ENCODE assay signal across 8 mouse cellular contexts in the genomic region with DNA sequence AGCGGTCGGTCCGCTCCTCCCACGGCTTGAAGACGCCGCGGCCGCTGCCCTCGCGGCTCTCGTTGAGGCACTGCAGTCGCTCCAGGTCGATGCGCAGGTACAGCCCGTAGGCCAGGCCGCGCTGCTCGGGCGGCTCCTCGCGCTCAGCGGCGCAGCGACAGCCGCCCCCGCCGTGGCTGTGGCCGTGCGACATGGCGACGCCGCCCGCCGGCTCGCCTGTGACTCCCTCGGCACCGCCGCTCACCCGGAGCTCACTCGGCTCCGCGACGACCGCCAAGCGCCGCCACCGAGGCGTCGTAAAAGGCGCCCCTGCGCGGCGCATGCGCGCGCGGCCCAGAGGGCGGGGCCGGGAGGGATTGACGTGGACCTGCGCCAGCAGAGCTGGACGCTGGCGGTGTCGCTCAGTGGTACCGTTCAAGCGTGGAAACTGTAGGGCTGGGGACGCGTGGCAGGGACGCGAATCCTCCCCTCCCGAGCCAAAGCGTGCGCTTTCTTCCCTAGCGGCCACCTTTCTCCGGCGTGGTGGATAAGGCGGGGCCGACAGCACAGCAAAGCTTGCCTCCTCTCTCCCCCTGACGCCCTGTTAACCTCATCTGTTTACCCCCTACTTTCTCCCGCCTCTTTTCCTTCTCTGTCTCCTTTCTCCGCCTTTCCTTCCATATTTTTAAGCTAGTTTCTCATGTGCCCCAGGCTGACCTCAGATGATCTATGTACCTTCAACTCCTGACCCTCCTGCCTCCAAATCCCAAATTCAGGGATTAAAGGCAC. TPM values are rescaled to one million over a fixed set of nuclear protein-coding genes. Genes with fewer than 3 reads are reported as not detected.
A peak's percentile ranks its signal among the peaks of the same experiment; 100 is the strongest.
DNase-seq lines count a peak whose midpoint lies in the region; ATAC-seq and TF ChIP-seq lines count a peak whose summit lies in the region.

Pithd1 (minus strand) TSS at position 322 of the 768 bp plus-strand sequence.

- peak within 1 kb of the TSS; percentile 94 for H3K4me2 ChIP-seq in forebrain, embryonic 13.5 days
- H3K4me2 ChIP-seq in liver, postnatal 0 days (ENCODE audit: low read depth, low read length): peak within 1 kb of the TSS; percentile 91
- peak within 1 kb of the TSS; percentile 91 for H3K4me2 ChIP-seq in neural tube, embryonic 14.5 days (ENCODE audit: low read depth, low read length)

- H3K9ac ChIP-seq in forebrain, embryonic 13.5 days: peak within 1 kb of the TSS; percentile 96
- peak within 1 kb of the TSS; percentile 100 for H3K9ac ChIP-seq in liver, postnatal 0 days (replicated peaks)
- H3K9ac ChIP-seq in neural tube, embryonic 14.5 days (replicated peaks; ENCODE audit: low read depth, low read length): peak within 1 kb of the TSS; percentile 86

- peaks cover 33% of the 10 kb centered on the region for H3K4me1 ChIP-seq in E14TG2a.4 (replicated peaks; ENCODE audit: low read depth, low read length)
- H3K4me1 ChIP-seq in forebrain, embryonic 13.5 days: peaks cover 20% of the 10 kb centered on the region
- H3K4me1 ChIP-seq in liver, postnatal 0 days (ENCODE audit: insufficient read depth): peaks cover 21% of the 10 kb centered on the region
- H3K4me1 ChIP-seq in neural tube, embryonic 14.5 days (ENCODE audit: control insufficient read depth, insufficient read depth, low read length): peaks cover 14% of the 10 kb centered on the region

- peak; percentile 89 for DNase-seq in c-Kit-positive CD71-positive TER-119-positive erythroid progenitor cells, embryonic 14.5 days (ENCODE audit: low spot score)
- peak; percentile 94 to 95 for DNase-seq in heart, postnatal 10 days
- DNase-seq in large intestine, adult 2 months (ENCODE audit: low read depth, low spot score): no peak
- DNase-seq in liver, postnatal 0 days: peak; percentile 94
- DNase-seq in testis, postnatal 10 days (ENCODE audit: low spot score): peak; percentile 94

- peak within 1 kb of the TSS; percentile 67 for H3K27ac ChIP-seq in forebrain, embryonic 13.5 days
- H3K27ac ChIP-seq in liver, postnatal 0 days (ENCODE audit: low read depth): peak within 1 kb of the TSS; percentile 96
- H3K27ac ChIP-seq in neural tube, embryonic 14.5 days (ENCODE audit: low read depth, low read length): peak within 1 kb of the TSS; percentile 87

- no peaks in the 10 kb centered on the region for H3K27me3 ChIP-seq in E14TG2a.4 (ENCODE audit: insufficient read depth, low read length)
- H3K27me3 ChIP-seq in forebrain, embryonic 13.5 days: no peaks in the 10 kb centered on the region
- no peaks in the 10 kb centered on the region for H3K27me3 ChIP-seq in liver, postnatal 0 days (ENCODE audit: insufficient read depth, low read length)
- H3K27me3 ChIP-seq in neural tube, embryonic 14.5 days (ENCODE audit: control insufficient read depth, insufficient read depth, low read length): no peaks in the 10 kb centered on the region

- no peak for TF ChIP-seq CTCF in E14TG2a.4 (conservative IDR thresholded peaks at IDR 0.05; ENCODE audit: low read length)
- peak; percentile 50 for TF ChIP-seq CTCF in liver, postnatal 0 days (IDR thresholded peaks at IDR 0.05; ENCODE audit: low read depth)

- H3K36me3 ChIP-seq in E14TG2a.4 (ENCODE audit: insufficient read depth, low read length): peaks cover 32% of the 10 kb centered on the region
- H3K36me3 ChIP-seq in forebrain, embryonic 13.5 days (ENCODE audit: poor library complexity, severe bottlenecking): peaks cover 31% of the 10 kb centered on the region
- peaks cover 22% of the 10 kb centered on the region for H3K36me3 ChIP-seq in liver, postnatal 0 days (replicated peaks; ENCODE audit: insufficient read depth, low read length)
- no peaks in the 10 kb centered on the region for H3K36me3 ChIP-seq in neural tube, embryonic 14.5 days (ENCODE audit: control insufficient read depth, insufficient read depth, low read length)

- intact Hi-C loops in heart, postnatal 10 days (cut with DNase I): no loop called here

- TF ChIP-seq EP300 in liver, postnatal 0 days (IDR thresholded peaks at IDR 0.05; ENCODE audit: low read depth): no peak

- peaks cover 4% of the 10 kb centered on the region; the same call in 1 of the 2 replicates for H3K9me3 ChIP-seq in E14TG2a.4 (ENCODE audit: low read length)
- no peaks in the 10 kb centered on the region for H3K9me3 ChIP-seq in forebrain, embryonic 13.5 days (replicated peaks)
- H3K9me3 ChIP-seq in liver, postnatal 0 days (ENCODE audit: low read length): no peaks in the 10 kb centered on the region
- H3K9me3 ChIP-seq in neural tube, embryonic 14.5 days (ENCODE audit: control insufficient read depth, low read length): no peaks in the 10 kb centered on the region

- ATAC-seq in forebrain, embryonic 13.5 days: peak; percentile 92
- peak; percentile 91 for ATAC-seq in liver, postnatal 0 days
- peak; percentile 94 for ATAC-seq in neural tube, embryonic 14.5 days (ENCODE audit: low read depth)

- H3K4me3 ChIP-seq in E14TG2a.4 (replicated peaks; ENCODE audit: low read length): peak within 1 kb of the TSS; percentile 99
- peak within 1 kb of the TSS; percentile 92 for H3K4me3 ChIP-seq in forebrain, embryonic 13.5 days
- peak within 1 kb of the TSS; percentile 98 for H3K4me3 ChIP-seq in liver, postnatal 0 days (ENCODE audit: low read depth, low read length)
- peak within 1 kb of the TSS; percentile 92 for H3K4me3 ChIP-seq in neural tube, embryonic 14.5 days (ENCODE audit: low read depth, low read length)

- 0% methylated on average over 53 of the region's 81 CpGs for WGBS in forebrain, embryonic 13.5 days
- WGBS in large intestine, adult 2 months: under 1% methylated on average over 81 of the region's 81 CpGs
- WGBS in liver, postnatal 0 days (ENCODE audit: insufficient replicate concordance): under 1% methylated on average over 68 of the region's 81 CpGs
- WGBS in neural tube, embryonic 14.5 days: under 1% methylated on average over 54 of the region's 81 CpGs

RNA-seq across cellular contexts. Expression of gene Pithd1, which starts in this region (rescaled TPM):
- polyA plus RNA-seq in forebrain, embryonic 13.5 days (2015; fragmentation: Nextera tagmentation; extraction: Ambion mirVana): 50.9 and 53.6 TPM in 2 replicates
- 10 to 100 TPM; 20.7 to 21.3 TPM for total RNA-seq in heart, postnatal 10 days (2021)
- 32.6 and 35.3 TPM in 2 replicates for polyA plus RNA-seq in large intestine, adult 2 months (2012; rRNA removed)
- 42.9 and 45.2 TPM in 2 replicates for polyA plus RNA-seq in liver, postnatal 0 days (2015; fragmentation: Nextera tagmentation; extraction: Ambion mirVana)
- polyA plus RNA-seq in neural tube, embryonic 14.5 days (2014; fragmentation: Nextera tagmentation; extraction: Ambion mirVana): 73.3 and 73.6 TPM in 2 replicates
